Mouse (Mus musculus) hindbrain, embryonic 11.5 days (tissue): Measurements from ENCODE around the gene Chn1. TPM values are rescaled to one million over a fixed set of nuclear protein-coding genes. Genes with fewer than 3 reads are reported as not detected.

Source experiments
- ATAC-seq: fragments of 200-750 bp; cut with Nextera tagmentation; 2 replicates; pipeline ENCODE4 v1.8.0; 2017; ENCODE audit warnings: mild to moderate bottlenecking, moderate TSS enrichment, moderate library complexity; ENCODE audit not compliant: low FRiP score
- DNase-seq: peaks from one replicate; pipeline ENCODE4 v3.0.0-alpha.2; 2015; ENCODE audit warnings: low spot score
- H3K27ac ChIP-seq: fragments of 300-500 bp; sonication (generic); 2 replicates; pipeline ENCODE4 v1.5.1; 2014; ENCODE audit warnings: mild to moderate bottlenecking, low read depth, low read length
- H3K27me3 ChIP-seq: fragments of 300-500 bp; sonication (generic); 2 replicates; pipeline ENCODE4 v1.6.1; 2014; ENCODE audit warnings: mild to moderate bottlenecking, low read length, moderate library complexity, mixed read lengths; ENCODE audit not compliant: control insufficient read depth, insufficient read depth
- H3K36me3 ChIP-seq: fragments of 300-500 bp; sonication (generic); 2 replicates; pipeline ENCODE4 v1.6.1; 2014; ENCODE audit warnings: mild to moderate bottlenecking, low read length, moderate library complexity, mixed read lengths; ENCODE audit not compliant: control insufficient read depth, insufficient read depth
- H3K4me1 ChIP-seq: fragments of 300-500 bp; sonication (generic); replicated peaks from 2 replicates; pipeline ENCODE4 v1.6.1; 2014; ENCODE audit warnings: low read length, mixed read lengths; ENCODE audit not compliant: control insufficient read depth, insufficient read depth
- H3K4me2 ChIP-seq: fragments of 300-500 bp; sonication (generic); replicated peaks from 2 replicates; pipeline ENCODE4 v1.6.1; 2014; ENCODE audit warnings: mild to moderate bottlenecking, low read depth, low read length
- H3K4me3 ChIP-seq: fragments of 300-500 bp; sonication (generic); 2 replicates; pipeline ENCODE4 v1.5.1; 2014; ENCODE audit warnings: low read depth, low read length
- H3K9ac ChIP-seq: fragments of 300-500 bp; sonication (generic); 2 replicates; pipeline ENCODE4 v1.6.1; 2014; ENCODE audit warnings: low read depth, low read length
- H3K9me3 ChIP-seq: fragments of 300-500 bp; sonication (generic); 2 replicates; pipeline ENCODE4 v1.6.1; 2016; ENCODE audit warnings: low read length; ENCODE audit not compliant: control insufficient read depth
- WGBS: fragments of 180-500 bp; shearing (Covaris S2); extraction: QIAGEN DNeasy Blood & Tissue Kit; methylation state at CpG from one replicate; pipeline ENCODE4 v1.1.7; 2014; 5-methylcytosine and 5-hydroxymethylcytosine counted together
- polyA plus RNA-seq: library from polyadenylated mRNA; unstranded; fragments of >200 nt; fragmentation: Nextera tagmentation; extraction: Ambion mirVana; gene quantifications from 2 replicates; pipeline ENCODE4 v1.2.1, GENCODE M21; 2014

Gene Chn1
- polyA plus RNA-seq, 1 experiment from 2014 or later: 90.3 TPM

DNA sequence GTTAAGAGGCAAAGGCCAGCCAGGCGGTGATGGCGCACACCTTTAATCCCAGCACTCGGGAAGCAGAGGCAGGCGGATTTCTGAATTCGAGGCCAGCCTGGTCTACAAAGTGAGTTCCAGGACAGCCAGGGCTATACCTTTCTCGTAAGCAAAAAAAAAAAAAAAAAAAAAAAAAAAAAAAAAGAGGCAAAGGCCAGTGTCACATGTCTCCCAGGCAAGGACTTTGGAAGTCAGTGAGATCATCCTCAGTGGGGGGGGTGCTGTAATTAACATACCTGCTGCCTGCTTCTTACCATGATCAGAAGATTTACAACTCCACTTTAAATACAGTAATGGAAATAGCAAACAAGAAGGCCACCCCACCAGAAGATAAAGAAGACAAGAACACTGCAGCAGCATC is 137.5 kb downstream of the Chn1 start:
- WGBS: 98% methylated on average over 6 of the region's 6 CpGs

DNA sequence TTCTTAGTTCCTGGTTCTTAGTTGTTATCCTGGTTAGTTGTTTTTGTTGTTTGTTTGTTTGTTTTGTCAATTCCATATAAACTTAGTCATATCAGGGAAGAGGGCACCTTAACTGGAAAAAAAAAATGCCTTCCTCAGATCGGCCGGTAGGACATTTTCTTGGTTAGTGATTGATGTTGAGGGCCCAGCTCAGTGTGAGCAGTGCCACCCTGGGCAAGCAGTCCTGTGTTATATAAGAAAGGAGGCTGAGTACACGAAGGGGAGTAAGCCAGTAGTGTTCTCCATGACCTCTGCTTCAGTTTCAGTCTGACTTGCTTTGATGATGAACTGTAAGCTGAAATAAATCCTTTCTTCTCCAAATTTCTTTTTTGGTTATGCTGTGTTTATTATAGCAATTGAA is 138.8 kb downstream of the Chn1 start:
- Histone ChIP-seq H3K27ac (no peak overlapping the region), H3K36me3 (no peaks in the 10 kb centered on the region)
- 79% methylated on average over 3 of the region's 3 CpGs for WGBS

More for the DNA sequence above, 137.5 kb downstream of the Chn1 start:
- Histone ChIP-seq H3K36me3 (no peaks in the 10 kb centered on the region), H3K4me1 (no peaks in the 10 kb centered on the region), H3K4me2 (no peak overlapping the region), H3K27ac (no peak overlapping the region), H3K9ac (no peak overlapping the region), H3K4me3 (no peak overlapping the region), H3K9me3 (no peaks in the 10 kb centered on the region), H3K27me3 (no peaks in the 10 kb centered on the region)
- DNase-seq: no peak
- no peak for ATAC-seq

DNA sequence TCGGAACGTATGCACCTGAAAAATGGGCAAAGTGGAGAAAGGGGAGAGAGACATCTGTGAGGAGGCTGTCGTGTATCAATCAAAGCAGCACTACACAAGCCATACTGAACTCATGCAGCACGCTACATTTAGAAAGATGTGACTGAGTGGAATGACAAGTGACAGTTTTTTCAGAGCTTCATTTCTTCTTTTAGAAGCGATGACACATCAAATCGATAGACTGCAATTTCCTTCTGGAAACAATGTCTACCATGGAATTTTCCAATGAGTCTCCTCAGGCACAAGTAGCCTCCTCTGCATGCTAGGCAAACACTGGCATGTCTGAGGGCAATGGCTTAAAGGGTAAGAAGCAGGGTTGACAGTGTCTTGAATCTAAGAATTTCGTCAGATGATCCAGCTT is 143.3 kb downstream of the Chn1 start:
- no peak for DNase-seq
- no peaks in the 10 kb centered on the region for H3K9me3 ChIP-seq
- no peak overlapping the region for H3K9ac ChIP-seq
- H3K4me1 ChIP-seq: no peaks in the 10 kb centered on the region
- WGBS: 92% methylated on average over 7 of the region's 7 CpGs
- ATAC-seq: no peak
- no peak overlapping the region for H3K27ac ChIP-seq
- peaks cover 2% of the 10 kb centered on the region; the same call in 1 of the 2 replicates for H3K36me3 ChIP-seq
- H3K4me2 ChIP-seq: no peak overlapping the region
- H3K4me3 ChIP-seq: no peak overlapping the region
- no peaks in the 10 kb centered on the region for H3K27me3 ChIP-seq

More for the DNA sequence above, 138.8 kb downstream of the Chn1 start:
- H3K4me3 ChIP-seq: no peak overlapping the region
- H3K9ac ChIP-seq: no peak overlapping the region
- ATAC-seq (no peak), DNase-seq (no peak)
- H3K4me2 ChIP-seq: no peak overlapping the region
- H3K27me3 ChIP-seq: no peaks in the 10 kb centered on the region
- no peaks in the 10 kb centered on the region for H3K9me3 ChIP-seq
- no peaks in the 10 kb centered on the region for H3K4me1 ChIP-seq

DNA sequence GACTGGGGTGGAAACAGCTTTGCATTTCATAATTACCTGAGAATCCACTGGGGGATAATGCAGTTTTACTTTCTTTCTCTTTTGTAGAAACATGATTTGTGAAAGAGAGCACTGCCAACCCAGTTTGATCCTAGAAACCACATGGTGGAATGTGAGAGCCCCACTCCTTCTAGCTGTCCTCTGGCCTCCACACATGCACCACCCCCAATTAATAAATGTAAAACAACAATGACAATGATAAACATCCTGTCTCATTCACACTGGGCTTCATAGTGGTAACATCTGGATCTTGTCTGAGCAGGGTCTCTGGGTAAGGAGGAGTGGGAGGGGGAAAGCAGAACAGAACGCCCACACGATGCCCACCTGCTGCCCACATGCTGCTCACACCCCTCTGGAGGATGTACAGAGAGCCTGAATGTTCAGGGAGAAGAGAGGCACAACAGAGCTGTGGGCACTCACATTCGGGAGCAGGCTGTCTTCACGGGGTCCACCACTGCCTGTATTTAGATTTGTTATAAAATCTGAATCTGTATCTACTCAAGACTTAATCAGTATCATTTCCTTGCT is 156.6 kb downstream of the Chn1 start:
- H3K27ac ChIP-seq: no peak overlapping the region
- DNase-seq: no peak
- no peak overlapping the region for H3K4me3 ChIP-seq
- H3K4me2 ChIP-seq: no peak overlapping the region
- ATAC-seq: no peak
- WGBS: 72% methylated on average over 4 of the region's 4 CpGs
- no peaks in the 10 kb centered on the region; the same call in 1 of the 2 replicates for H3K36me3 ChIP-seq
- no peaks in the 10 kb centered on the region for H3K27me3 ChIP-seq
- no peaks in the 10 kb centered on the region for H3K9me3 ChIP-seq
- no peak overlapping the region for H3K9ac ChIP-seq
- no peaks in the 10 kb centered on the region for H3K4me1 ChIP-seq

DNA sequence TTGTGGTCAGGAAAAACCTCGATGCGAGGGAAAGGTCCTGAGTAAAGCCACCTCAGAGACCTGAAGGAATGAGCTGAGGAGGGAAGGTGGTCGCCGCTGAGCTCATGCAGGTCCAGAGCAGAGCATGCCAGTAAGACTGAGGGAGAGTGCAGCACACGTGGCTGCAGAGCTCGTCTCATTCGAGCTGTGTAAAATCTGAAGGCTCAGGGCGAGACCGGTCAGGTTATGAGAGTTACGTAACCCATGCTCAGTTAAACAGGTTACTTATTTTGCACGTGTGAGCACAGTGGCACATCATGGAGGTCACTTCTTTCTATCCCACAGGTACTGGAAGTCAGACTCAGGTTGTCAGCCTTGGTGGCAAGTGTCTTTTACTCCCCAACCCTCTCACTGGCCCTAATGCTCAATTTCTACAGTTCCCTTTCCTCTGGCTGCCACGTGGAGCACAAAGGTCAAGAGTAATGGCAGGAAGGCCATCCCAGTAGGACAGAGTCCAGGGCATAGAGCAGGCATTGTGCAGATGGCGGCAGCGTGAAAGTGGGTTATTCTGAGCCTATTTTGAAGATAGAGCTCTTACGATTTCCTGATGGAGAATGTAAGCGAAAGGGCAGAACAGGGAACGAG is 158.6 kb downstream of the Chn1 start:
- no peaks in the 10 kb centered on the region for H3K36me3 ChIP-seq
- WGBS: 87% methylated on average over 17 of the region's 17 CpGs

DNA sequence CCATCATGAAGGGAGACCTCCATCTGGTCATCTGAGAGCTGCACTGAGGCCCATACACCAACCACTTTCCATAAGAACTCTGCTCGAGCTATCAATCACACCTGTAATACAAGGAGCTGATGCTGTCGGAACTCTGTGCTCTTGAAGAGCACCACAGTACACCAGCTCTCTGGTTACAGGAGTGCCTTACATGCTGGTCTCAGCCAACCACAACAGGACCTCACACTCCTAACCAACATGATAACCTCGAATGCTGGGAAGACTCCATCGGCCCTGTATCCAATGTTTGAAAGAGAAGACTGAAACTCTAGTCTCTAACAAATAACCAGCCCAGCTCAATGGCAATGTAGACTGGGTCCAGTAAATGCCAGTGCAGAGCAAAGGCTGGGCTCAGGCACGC is 159.7 kb downstream of the Chn1 start:
- Histone ChIP-seq H3K9ac (no peak overlapping the region), H3K4me3 (no peak overlapping the region), H3K36me3 (no peaks in the 10 kb centered on the region), H3K4me1 (no peaks in the 10 kb centered on the region), H3K27me3 (no peaks in the 10 kb centered on the region), H3K4me2 (no peak overlapping the region), H3K9me3 (no peaks in the 10 kb centered on the region), H3K27ac (no peak overlapping the region)
- DNase-seq: no peak
- no peak for ATAC-seq
- WGBS: 88% methylated on average over 5 of the region's 5 CpGs

More for the DNA sequence above, 158.6 kb downstream of the Chn1 start:
- H3K4me1 ChIP-seq: no peaks in the 10 kb centered on the region
- no peak for ATAC-seq
- no peak overlapping the region for H3K4me3 ChIP-seq
- H3K27me3 ChIP-seq: no peaks in the 10 kb centered on the region
- H3K9me3 ChIP-seq: no peaks in the 10 kb centered on the region
- no peak for DNase-seq
- H3K9ac ChIP-seq: no peak overlapping the region
- no peak overlapping the region for H3K4me2 ChIP-seq
- H3K27ac ChIP-seq: no peak overlapping the region

DNA sequence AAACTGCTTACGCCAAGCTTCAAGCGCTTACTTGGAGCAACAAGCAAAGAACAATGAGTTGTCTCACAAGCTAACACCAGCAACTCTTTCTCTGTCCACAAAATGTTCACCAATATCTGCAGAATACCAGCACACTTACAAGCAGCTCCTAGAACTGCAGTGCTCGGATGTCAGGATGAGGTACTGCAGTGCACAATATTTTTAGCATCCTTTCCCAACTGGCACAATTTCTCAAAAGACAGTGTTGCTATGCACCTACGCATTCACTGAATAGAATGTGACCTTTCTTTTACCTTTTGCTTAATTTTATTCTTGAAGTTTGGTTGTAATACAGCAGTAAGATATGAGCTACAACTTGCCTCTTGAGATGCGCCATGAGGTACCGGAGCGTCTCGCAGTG is 160.8 kb downstream of the Chn1 start:
- Histone ChIP-seq H3K4me3 (no peak overlapping the region), H3K27ac (no peak overlapping the region), H3K9me3 (no peaks in the 10 kb centered on the region), H3K9ac (no peak overlapping the region), H3K36me3 (0 out of 2 replicates have a peak, but pooled peaks cover 2% of the 10 kb centered on the region), H3K4me1 (no peaks in the 10 kb centered on the region), H3K4me2 (no peak overlapping the region), H3K27me3 (no peaks in the 10 kb centered on the region)
- 96% methylated on average over 8 of the region's 8 CpGs for WGBS
- DNase-seq (no peak), ATAC-seq (no peak)

DNA sequence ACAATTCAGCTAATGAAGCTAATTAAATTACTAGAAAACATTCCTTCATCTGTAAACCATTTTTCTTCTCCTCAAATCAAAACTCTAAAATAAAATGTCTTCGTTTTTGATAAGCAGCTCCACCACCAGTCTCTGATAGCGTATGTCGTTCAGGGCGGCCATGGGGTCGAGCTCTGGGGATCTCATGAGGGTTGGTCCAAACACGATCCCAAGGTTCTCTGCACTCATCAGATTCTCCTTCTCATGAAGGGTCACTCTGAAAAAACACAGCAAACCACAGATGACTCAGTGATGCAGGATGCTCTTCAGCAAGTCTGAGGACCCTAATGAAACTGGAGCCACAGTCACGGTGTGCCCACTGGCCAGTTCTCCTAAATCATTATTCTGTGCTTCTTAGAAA is 162.2 kb downstream of the Chn1 start:
- no peak overlapping the region for H3K9ac ChIP-seq
- ATAC-seq: no peak
- H3K4me1 ChIP-seq: no peaks in the 10 kb centered on the region
- no peak overlapping the region for H3K27ac ChIP-seq
- no peak overlapping the region for H3K4me3 ChIP-seq
- WGBS: 98% methylated on average over 7 of the region's 7 CpGs
- H3K27me3 ChIP-seq: no peaks in the 10 kb centered on the region
- no peaks in the 10 kb centered on the region for H3K9me3 ChIP-seq
- H3K4me2 ChIP-seq: no peak overlapping the region
- no peak for DNase-seq
- H3K36me3 ChIP-seq: 0 out of 2 replicates have a peak, but pooled peaks cover 2% of the 10 kb centered on the region

DNA sequence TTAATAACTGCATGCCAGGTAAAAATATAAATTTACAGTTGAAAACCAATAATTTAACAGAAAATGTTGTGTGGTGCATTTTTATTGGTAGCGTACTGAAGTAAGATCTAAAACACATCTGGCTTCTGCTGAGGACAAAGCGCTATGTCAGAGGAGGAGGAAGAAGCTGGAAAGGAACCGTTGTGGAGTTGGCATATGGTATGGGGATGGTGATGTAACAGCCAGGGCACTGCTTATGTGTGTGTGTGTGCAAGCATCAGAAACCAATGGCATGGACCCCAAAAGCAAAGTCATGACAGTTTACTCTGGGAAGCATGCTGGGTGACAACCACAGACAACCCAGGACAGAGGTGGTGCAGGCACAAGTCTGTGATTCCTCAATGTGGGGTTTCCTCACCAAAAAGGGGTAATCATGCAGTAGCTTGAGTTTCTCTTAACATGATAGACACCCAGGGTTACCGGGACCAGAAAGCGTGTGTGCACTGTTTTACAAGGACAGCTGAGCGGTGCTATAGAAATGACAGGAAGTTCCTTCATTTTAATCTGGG is 162.7 kb downstream of the Chn1 start:
- Histone ChIP-seq H3K27me3 (no peaks in the 10 kb centered on the region), H3K4me3 (no peak overlapping the region), H3K27ac (no peak overlapping the region), H3K4me1 (no peaks in the 10 kb centered on the region; the same call in 1 of the 2 replicates), H3K9me3 (no peaks in the 10 kb centered on the region), H3K9ac (no peak overlapping the region), H3K4me2 (no peak overlapping the region), H3K36me3 (0 out of 2 replicates have a peak, but pooled peaks cover 2% of the 10 kb centered on the region)
- whole genome bisulfite sequencing: 96% methylated on average over 6 of the region's 6 CpGs
- ATAC-seq (no peak), DNase-seq (no peak)
